Mouse (Mus musculus) CH12.LX (cell line): ENCODE data around the gene Dusp27. TPM values are rescaled to one million over a fixed set of nuclear protein-coding genes. Genes with fewer than 3 reads are reported as not detected.
A peak's percentile ranks its signal among the peaks of the same experiment; 100 is the strongest.

Source experiments
- DNase-seq: peaks from one replicate; pipeline ENCODE4 v3.0.0-alpha.2; 2013; ENCODE audit errors: extremely low read depth
- H3K27ac ChIP-seq: 2 replicates; pipeline ENCODE4 v1.5.1; 2012; ENCODE audit warnings: low read depth, mild to moderate bottlenecking, control low read depth, moderate library complexity; ENCODE audit not compliant: insufficient read depth
- H3K27me3 ChIP-seq: replicated peaks from 2 replicates; pipeline ENCODE3; 2012; ENCODE audit warnings: inconsistent platforms
- H3K36me3 ChIP-seq, 2 experiments: replicated peaks in 1 of 2; 2 replicates each; pipeline versions ENCODE3 to v1.6.1; 2012; ENCODE audit warnings: inconsistent platforms in 1 of 2, low read length in 1 of 2, mild to moderate bottlenecking in 1 of 2, mixed read lengths in 1 of 2, moderate library complexity in 1 of 2; ENCODE audit not compliant: control insufficient read depth in 1 of 2, insufficient read depth in 1 of 2
- H3K4me1 ChIP-seq, 2 experiments: 2 replicates each; pipeline ENCODE4 v1.6.1; 2012; ENCODE audit warnings: inconsistent platforms in 1 of 2, moderate library complexity in 1 of 2; ENCODE audit not compliant: insufficient read depth in 2 of 2, control insufficient read depth in 1 of 2
- H3K4me2 ChIP-seq: 2 replicates; pipeline ENCODE4 v1.6.1; 2012; ENCODE audit warnings: low read depth, mild to moderate bottlenecking, control low read depth; ENCODE audit not compliant: poor library complexity, insufficient read depth, severe bottlenecking
- H3K4me3 ChIP-seq, 3 experiments: fragments of 150-350 bp in 1 of 3; sonication (generic) in 1 of 3; replicated peaks in 1 of 3; 2 replicates each; pipeline versions ENCODE3 to v1.5.1; 2011 to 2012; ENCODE audit warnings: low read depth in 2 of 3, low read length in 2 of 3, mild to moderate bottlenecking in 2 of 3, moderate library complexity in 2 of 3, control low read depth in 1 of 3, improper control_type of control experiment in 1 of 3, inconsistent platforms in 1 of 3, mixed read lengths in 1 of 3; ENCODE audit not compliant: poor library complexity in 1 of 3
- H3K79me2 ChIP-seq: replicated peaks from 2 replicates; pipeline ENCODE4 v1.6.1; 2012; ENCODE audit warnings: mild to moderate bottlenecking, moderate library complexity; ENCODE audit not compliant: control insufficient read depth, poor library complexity, insufficient read depth, severe bottlenecking; ENCODE audit errors: extremely low read depth
- H3K9ac ChIP-seq: 2 replicates; pipeline ENCODE4 v1.6.1; 2012; ENCODE audit warnings: low read depth, mild to moderate bottlenecking, control low read depth, moderate library complexity; ENCODE audit not compliant: insufficient read depth
- H3K9me3 ChIP-seq: replicated peaks from 2 replicates; pipeline ENCODE3; 2012; ENCODE audit warnings: low read length, inconsistent platforms, mixed read lengths
- CHD2 ChIP-seq: IDR thresholded peaks from 2 replicates; pipeline ENCODE4 v1.6.1; 2011; ENCODE audit warnings: low read length, improper control_type of control experiment
- CTCF ChIP-seq, 2 experiments: IDR thresholded peaks in 1 of 2; conservative IDR thresholded peaks in 1 of 2; 2 replicates each; pipeline ENCODE4 v1.5.1; 2011 to 2012; ENCODE audit warnings: low read depth in 2 of 2, low read length in 2 of 2, improper control_type of control experiment in 1 of 2, inconsistent platforms in 1 of 2, mild to moderate bottlenecking in 1 of 2, moderate library complexity in 1 of 2
- E2F4 ChIP-seq: IDR thresholded peaks from 2 replicates; pipeline ENCODE4 v1.6.1; 2011; ENCODE audit warnings: low read depth, low read length, improper control_type of control experiment; ENCODE audit not compliant: insufficient replicate concordance
- EP300 ChIP-seq: IDR thresholded peaks from 2 replicates; pipeline ENCODE4 v1.6.1; 2011; ENCODE audit warnings: low read length, improper control_type of control experiment
- ETS1 ChIP-seq: conservative IDR thresholded peaks from 2 replicates; pipeline ENCODE4 v1.6.1; 2012; ENCODE audit warnings: low read depth, mild to moderate bottlenecking, inconsistent platforms, low read length, improper control_type of control experiment, moderate library complexity
- HCFC1 ChIP-seq: IDR thresholded peaks from 2 replicates; pipeline ENCODE4 v1.6.1; 2012; ENCODE audit warnings: low read depth, mild to moderate bottlenecking, inconsistent platforms, low read length, improper control_type of control experiment
- JUN ChIP-seq: IDR thresholded peaks from 2 replicates; pipeline ENCODE4 v1.6.1; 2011; ENCODE audit warnings: low read depth, mild to moderate bottlenecking, low read length, improper control_type of control experiment, moderate library complexity; ENCODE audit not compliant: insufficient read depth
- MAFK ChIP-seq: IDR thresholded peaks from 2 replicates; pipeline ENCODE4 v1.6.1; 2011; ENCODE audit warnings: low read length, improper control_type of control experiment; ENCODE audit not compliant: insufficient replicate concordance
- MAX ChIP-seq: IDR thresholded peaks from 2 replicates; pipeline ENCODE4 v1.6.1; 2011; ENCODE audit warnings: low read length, improper control_type of control experiment
- MXI1 ChIP-seq: IDR thresholded peaks from 2 replicates; pipeline ENCODE4 v1.6.1; 2011; ENCODE audit warnings: mild to moderate bottlenecking, low read depth, low read length, improper control_type of control experiment
- POLR2A ChIP-seq: IDR thresholded peaks from 2 replicates; pipeline ENCODE4 v1.6.1; 2011; ENCODE audit warnings: low read depth, mild to moderate bottlenecking, improper control_type of control experiment, low read length
- POLR2AphosphoS2 ChIP-seq: IDR thresholded peaks from 2 replicates; pipeline ENCODE4 v1.6.1; 2011; ENCODE audit warnings: low read depth, low read length, improper control_type of control experiment
- SIN3A ChIP-seq: IDR thresholded peaks from 2 replicates; pipeline ENCODE4 v1.6.1; 2012; ENCODE audit warnings: low read length, improper control_type of control experiment, inconsistent platforms
- UBTF ChIP-seq: IDR thresholded peaks from 2 replicates; pipeline ENCODE4 v1.6.1; 2012; ENCODE audit warnings: low read depth, mild to moderate bottlenecking, inconsistent platforms, low read length, improper control_type of control experiment, moderate library complexity
- USF2 ChIP-seq: conservative IDR thresholded peaks from 2 replicates; pipeline ENCODE4 v1.6.1; 2011; ENCODE audit warnings: low read depth, low read length, improper control_type of control experiment
- ZC3H11A ChIP-seq: IDR thresholded peaks from 2 replicates; pipeline ENCODE4 v1.6.1; 2012; ENCODE audit warnings: low read depth, mild to moderate bottlenecking, inconsistent platforms, low read length, improper control_type of control experiment
- ZKSCAN1 ChIP-seq: IDR thresholded peaks from 2 replicates; pipeline ENCODE4 v1.6.1; 2012; ENCODE audit warnings: low read depth, inconsistent platforms, low read length, improper control_type of control experiment, borderline replicate concordance
- ZMIZ1 ChIP-seq: IDR thresholded peaks from 2 replicates; pipeline ENCODE4 v1.6.1; 2012; ENCODE audit warnings: low read depth, mild to moderate bottlenecking, inconsistent platforms, low read length, improper control_type of control experiment
- dilution Hi-C: fragments of 300-500 bp; cut with MboI; formaldehyde crosslinking; loops from 2 replicates; pipeline ENCODE4 v1.14.3; 2020; ENCODE audit warnings: low sequenced_read_pairs; ENCODE audit not compliant: extremely low pct_unique_long_range_greater_than_20kb, extremely low pct_ligation_motif_present
- in situ Hi-C: fragments of 300-500 bp; cut with MboI; formaldehyde crosslinking; loops from 3 replicates; pipeline ENCODE4 v1.14.3; 2019; ENCODE audit warnings: low sequenced_read_pairs, low pct_ligation_motif_present, low pct_unique_long_range_greater_than_20kb, mixed read lengths
- polyA plus RNA-seq: library from polyadenylated mRNA; unstranded; fragments of >175 nt; gene quantifications from 2 replicates; pipeline ENCODE4 v1.2.1, GENCODE M21; 2012; ENCODE audit warnings: low read depth; ENCODE audit not compliant: insufficient read length
- total RNA-seq, 2 experiments: library from RNA; depleted of rRNA; stranded (reverse); fragments of 300-350 nt in 1 of 2; fragments of >200 nt in 1 of 2; gene quantifications; 2 replicates each; pipeline ENCODE4 v1.2.3; 2012 to 2014

Dusp27 gene
- total and polyA plus RNA-seq, 3 experiments = 0.06 TPM; not detected in 2

DNA sequence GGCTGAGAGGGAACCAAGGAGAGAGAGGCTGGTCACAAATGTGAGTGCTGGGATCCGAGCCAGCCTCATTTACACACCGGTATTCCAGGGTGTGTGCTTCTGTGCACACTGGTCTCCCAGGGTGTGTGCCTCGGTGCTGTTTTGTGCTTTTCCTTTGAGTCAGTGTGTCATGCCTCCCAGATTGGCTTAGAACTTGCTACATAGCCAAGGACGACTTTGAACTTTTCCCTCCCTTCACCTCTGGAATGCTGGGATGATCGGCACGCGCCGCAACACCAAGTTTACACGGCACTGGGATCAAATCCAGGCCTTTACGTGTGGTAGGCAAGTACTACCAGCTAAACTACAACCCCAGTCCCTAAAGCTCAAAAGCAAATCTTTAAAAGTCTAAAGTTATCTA, 24.3 kb upstream of the Dusp27 start:
- peaks cover 3 to 26% of the 10 kb centered on the region in 2 experiments; a peak in 3 of 4 replicates for H3K4me1 ChIP-seq
- no peak overlapping the region for H3K9ac ChIP-seq
- no peak for TF ChIP-seq HCFC1
- no peak for TF ChIP-seq POLR2A
- no peak for TF ChIP-seq JUN
- TF ChIP-seq EP300 = no peak
- no peak for TF ChIP-seq ZMIZ1
- DNase-seq = no peak
- no peaks in the 10 kb centered on the region for H3K9me3 ChIP-seq
- dilution Hi-C loops = no loop called here
- H3K79me2 ChIP-seq = no peaks in the 10 kb centered on the region
- no peaks in the 10 kb centered on the region for H3K36me3 ChIP-seq
- H3K4me3 ChIP-seq = no peak overlapping the region
- in situ Hi-C loops = loop anchor here (5.0 to 25.0 kb wide), 6 partner anchors 147 to 490 kb away; partner anchors contain the start of gene Pou2f1
- H3K27ac ChIP-seq = no peak overlapping the region
- peaks cover 17% of the 10 kb centered on the region for H3K27me3 ChIP-seq
- H3K4me2 ChIP-seq = no peak overlapping the region

DNA sequence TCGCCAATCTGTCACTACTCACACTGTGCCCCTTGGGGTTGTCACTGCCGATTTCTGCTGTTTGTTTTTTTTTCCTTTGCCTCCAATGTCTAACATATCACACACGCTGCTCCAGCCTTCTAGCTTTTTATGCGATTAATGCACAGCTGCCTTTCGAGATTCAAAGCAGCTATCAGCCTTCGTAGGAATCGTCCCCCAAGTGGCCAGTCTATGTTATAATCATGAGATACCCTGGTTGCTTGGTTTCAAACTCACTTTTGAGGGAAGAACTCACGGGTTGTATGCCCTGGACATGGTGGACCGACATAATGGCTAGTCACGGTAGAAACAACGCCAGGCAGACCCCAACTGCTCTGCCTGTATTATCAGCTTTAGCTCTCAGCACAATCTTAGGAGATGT, 23.6 kb upstream of the Dusp27 start:
- H3K9ac ChIP-seq = no peak overlapping the region
- peaks cover 14% of the 10 kb centered on the region for H3K27me3 ChIP-seq
- H3K27ac ChIP-seq = no peak overlapping the region
- H3K9me3 ChIP-seq = no peaks in the 10 kb centered on the region
- TF ChIP-seq CTCF (conservative IDR thresholded peaks at IDR 0.05 in 1 of 2, IDR thresholded peaks at IDR 0.05 in 1 of 2; ENCODE audit: low read depth in 2 of 2, low read length in 2 of 2) (peak in 1 of 2 experiments; percentile 16; a peak in 1 of 4 replicates), ETS1 (no peak)
- H3K4me3 ChIP-seq = no peak overlapping the region
- H3K4me1 ChIP-seq = peaks cover 3 to 31% of the 10 kb centered on the region in 2 experiments; a peak in 3 of 4 replicates
- dilution Hi-C loops = no loop called here
- in situ Hi-C loops = loop anchor here (5.0 to 25.0 kb wide), 6 partner anchors 147 to 489 kb away; partner anchors contain the start of gene Pou2f1
- H3K79me2 ChIP-seq = no peaks in the 10 kb centered on the region
- no peak for DNase-seq
- H3K36me3 ChIP-seq = no peaks in the 10 kb centered on the region
- H3K4me2 ChIP-seq = no peak overlapping the region

DNA sequence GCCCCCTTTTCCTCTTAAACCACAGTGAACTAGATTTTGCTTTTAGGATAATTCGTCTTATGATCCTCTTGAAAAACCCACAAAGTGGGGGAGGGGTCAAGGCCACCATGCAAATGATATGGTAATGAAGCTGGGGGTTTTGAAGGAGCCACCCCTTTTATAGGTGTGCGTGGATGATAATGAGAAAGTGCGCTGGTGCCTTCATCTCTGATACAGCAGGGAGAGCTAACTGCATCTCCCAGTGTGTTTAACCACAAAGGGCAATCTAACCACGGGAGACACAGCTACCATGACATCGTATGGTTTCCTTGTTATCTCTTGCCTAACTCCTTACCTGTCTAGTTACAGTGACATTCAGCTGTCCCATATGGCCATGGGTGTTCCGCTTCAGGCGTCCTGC, 22.3 kb upstream of the Dusp27 start:
- dilution Hi-C loops (no loop called here), in situ Hi-C loops (loop anchor here (5.0 to 25.0 kb wide), 6 partner anchors 145 to 488 kb away; partner anchors contain the start of gene Pou2f1)
- TF ChIP-seq EP300 = no peak
- TF ChIP-seq SIN3A = no peak
- no peak for TF ChIP-seq MXI1
- no peak for TF ChIP-seq ZMIZ1
- TF ChIP-seq CHD2 = no peak
- no peak for TF ChIP-seq ZC3H11A
- no peak for TF ChIP-seq UBTF
- TF ChIP-seq MAX = no peak
- no peak for TF ChIP-seq E2F4
- TF ChIP-seq MAFK = no peak
- TF ChIP-seq ZKSCAN1 = no peak
- no peak for TF ChIP-seq POLR2AphosphoS2
- TF ChIP-seq ETS1 = no peak
- TF ChIP-seq USF2 = no peak
- Histone ChIP-seq H3K36me3 (no peaks in the 10 kb centered on the region), H3K27ac (no peak overlapping the region), H3K4me3 (no peak overlapping the region), H3K4me1 (peaks cover 3 to 35% of the 10 kb centered on the region in 2 experiments; a peak in 3 of 4 replicates), H3K4me2 (0 out of 2 replicates have a peak overlapping the region, but pooled peaks have one; percentile 13), H3K79me2 (no peaks in the 10 kb centered on the region), H3K27me3 (peaks cover 6% of the 10 kb centered on the region), H3K9me3 (no peaks in the 10 kb centered on the region), H3K9ac (no peak overlapping the region)
- no peak for DNase-seq
